Mouse (Mus musculus): ENCODE measurements at regions not wholly inside any gene's neighbourhood (a gene's known extent, or its start where the extent isn't known, plus 50 kb on each side); places are given as distances from the start of the nearest gene placed in this dataset.

DNA sequence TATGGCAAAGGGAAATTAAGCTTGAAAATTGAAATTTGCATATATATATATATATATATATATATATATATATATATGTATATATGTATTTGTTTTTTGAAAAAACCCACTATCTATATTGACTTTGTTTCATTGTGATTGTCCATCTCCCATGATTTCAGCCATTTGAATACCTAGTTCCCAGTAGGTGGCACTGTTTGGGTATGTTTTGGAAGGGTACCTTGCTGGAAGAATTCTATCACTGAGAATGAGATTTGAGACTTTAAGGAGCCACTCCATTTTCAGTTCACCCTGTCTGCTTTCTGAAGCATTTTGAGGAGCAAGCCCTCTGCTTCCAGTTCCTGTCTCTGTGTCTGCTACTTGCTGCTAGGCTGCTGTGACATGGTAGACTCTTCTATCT is 72.8 kb upstream of the Ugt8a start:
- TF ChIP-seq CTCF (IDR thresholded peaks at IDR 0.05; ENCODE audit: low read depth) (peak; percentile 64), EP300 (optimal IDR thresholded peaks at IDR 0.05) (no peak)
